Mouse (Mus musculus) testis, postnatal 10 days (tissue): ENCODE measurements around the gene Pcdh10.

Experiments used
- DNase-seq: peaks from one replicate; pipeline ENCODE4 v3.0.0; 2021; ENCODE audit warnings: low spot score

Gene Pcdh10

GRCm38 (mm10) chr3:45378145-45378544, at the start of gene Pcdh10:
TSS of gene Pcdh10 (plus strand) at chr3:45378398.
- DNase-seq: peak; percentile 95

- DNase-seq: no peak
Measured at GRCm38 (mm10) chr3:45355919-45356318, 22.3 kb upstream of the Pcdh10 start.

GRCm38 (mm10) chr3:45368952-45369351, 9.2 kb upstream of the Pcdh10 start:
- no peak for DNase-seq

GRCm38 (mm10) chr3:45375761-45376500, 2.3 kb upstream of the Pcdh10 start:
- DNase-seq: peak; percentile 80

- peak; percentile 51 for DNase-seq
Measured at GRCm38 (mm10) chr3:45376501-45377390, 1.5 kb upstream of the Pcdh10 start.

GRCm38 (mm10) chr3:45377391-45377998, 703 bp upstream of the Pcdh10 start:
- DNase-seq: peak; percentile 58

- DNase-seq: peak; percentile 35
Measured at GRCm38 (mm10) chr3:45379541-45379971, 1.4 kb downstream of the Pcdh10 start.

GRCm38 (mm10) chr3:45379972-45380761, 2.0 kb downstream of the Pcdh10 start:
- peak; percentile 41 for DNase-seq

- DNase-seq: peak; percentile 42
Measured at GRCm38 (mm10) chr3:45380811-45381761, 2.9 kb downstream of the Pcdh10 start.

GRCm38 (mm10) chr3:45382032-45382755, 4.0 kb downstream of the Pcdh10 start:
- DNase-seq: no peak

GRCm38 (mm10) chr3:45383831-45384230, 5.6 kb downstream of the Pcdh10 start:
- DNase-seq: no peak

- DNase-seq: no peak
Measured at GRCm38 (mm10) chr3:45385028-45385427, 6.8 kb downstream of the Pcdh10 start.

GRCm38 (mm10) chr3:45385451-45385850, 7.3 kb downstream of the Pcdh10 start:
- no peak for DNase-seq

GRCm38 (mm10) chr3:45386512-45386911, 8.3 kb downstream of the Pcdh10 start:
- no peak for DNase-seq

GRCm38 (mm10) chr3:45397101-45397500, 18.9 kb downstream of the Pcdh10 start:
- DNase-seq: no peak

GRCm38 (mm10) chr3:45403239-45403638, 25.0 kb downstream of the Pcdh10 start:
- DNase-seq: no peak

GRCm38 (mm10) chr3:45431691-45432090, 53.5 kb downstream of the Pcdh10 start:
- DNase-seq: no peak

GRCm38 (mm10) chr3:45432172-45432765, 54.1 kb downstream of the Pcdh10 start:
- no peak for DNase-seq
